Mouse (Mus musculus) C3H10T1/2 (cell line): ENCODE measurements around the gene Ttf2. TPM values are rescaled to one million over a fixed set of nuclear protein-coding genes. Genes with fewer than 3 reads are reported as not detected.

Source experiments
- polyA plus RNA-seq, 2 experiments: library from polyadenylated mRNA; unstranded; fragments of >200 nt; fragmentation: generic; extraction: Trizol; gene quantifications; one replicate each; pipeline ENCODE4 v1.2.1; 2012; ENCODE audit warnings: missing spikeins in 2 of 2

The Ttf2 gene
- 1 to 10 TPM; 2.2 to 5.1 TPM for polyA plus RNA-seq

GRCm38 (mm10) chr3:100969176-100969917 is at the start of gene Ttf2:
Gene Ttf2 (minus strand): TSS chr3:100969663.

GRCm38 (mm10) chr3:100921825-100922505 is 47.5 kb downstream of the Ttf2 start, which contains the start of gene Trim45:
Gene Trim45 (plus strand): TSS chr3:100922202.

Other genes with a start within 250 kb of the Ttf2 start
- gene Vtcn1, start 144.2 kb downstream of the Ttf2 start, polyA plus RNA-seq = under 1 TPM; 0.14 to 0.63 TPM
- 10 to 100 TPM in 1 of 2 experiments, 1 to 10 TPM in 1; 3.9 to 12.0 TPM for gene Trim45, start 47.5 kb downstream of the Ttf2 start, polyA plus RNA-seq
- under 1 TPM in 1 of 2 experiments, not detected in 1; 0.02 TPM for gene Cd101, start 59.9 kb upstream of the Ttf2 start, polyA plus RNA-seq
- 10 to 100 TPM in 1 of 2 experiments, 1 to 10 TPM in 1; 3.4 to 44.6 TPM for gene Ptgfrn, start 140.6 kb upstream of the Ttf2 start, polyA plus RNA-seq